Mouse (Mus musculus): ENCODE measurements at regions not wholly inside any gene's neighbourhood (a gene's known extent, or its start where the extent isn't known, plus 50 kb on each side); places are given as distances from the start of the nearest gene placed in this dataset.

- H3K27me3 ChIP-seq (ENCODE audit: control insufficient read depth, insufficient read depth, insufficient read length) = no peaks in the 10 kb centered on the region
- H3ac ChIP-seq (ENCODE audit: control insufficient read depth, insufficient read length) = no peak overlapping the region
- H3K36me3 ChIP-seq (ENCODE audit: control insufficient read depth, insufficient read depth) = no peaks in the 10 kb centered on the region
- no peak overlapping the region for H3K4me2 ChIP-seq (ENCODE audit: low read depth)
- H3K79me2 ChIP-seq (ENCODE audit: control insufficient read depth, insufficient read depth) = no peaks in the 10 kb centered on the region
- no peak overlapping the region for H3K4me3 ChIP-seq
- TF ChIP-seq E2F4 (IDR thresholded peaks at IDR 0.05; ENCODE audit: insufficient read depth) (no peak), MAX (IDR thresholded peaks at IDR 0.05; ENCODE audit: low read depth) (no peak), MYOG (IDR thresholded peaks at IDR 0.05; ENCODE audit: control insufficient read depth in 1 of 3, insufficient read depth in 1 of 3, insufficient read length in 2 of 3, low read depth in 2 of 3) (no peak), POLR2A (IDR thresholded peaks at IDR 0.05; ENCODE audit: insufficient read length, low read depth) (no peak)
Observed at GRCm38 (mm10) chr1:92250594-92251463, 55.3 kb upstream of the Hdac4 start.

All from myocyte (in vitro differentiated cells).